Mouse (Mus musculus): Measurements from ENCODE around the gene Shank2. TPM values are rescaled to one million over a fixed set of nuclear protein-coding genes. Genes with fewer than 3 reads are reported as not detected.
A peak's percentile ranks its signal among the peaks of the same experiment; 100 is the strongest.

The Shank2 gene
- total and polyA plus RNA-seq, 2 experiments from 2014 or later: 0.19 to 0.95 TPM

DNA sequence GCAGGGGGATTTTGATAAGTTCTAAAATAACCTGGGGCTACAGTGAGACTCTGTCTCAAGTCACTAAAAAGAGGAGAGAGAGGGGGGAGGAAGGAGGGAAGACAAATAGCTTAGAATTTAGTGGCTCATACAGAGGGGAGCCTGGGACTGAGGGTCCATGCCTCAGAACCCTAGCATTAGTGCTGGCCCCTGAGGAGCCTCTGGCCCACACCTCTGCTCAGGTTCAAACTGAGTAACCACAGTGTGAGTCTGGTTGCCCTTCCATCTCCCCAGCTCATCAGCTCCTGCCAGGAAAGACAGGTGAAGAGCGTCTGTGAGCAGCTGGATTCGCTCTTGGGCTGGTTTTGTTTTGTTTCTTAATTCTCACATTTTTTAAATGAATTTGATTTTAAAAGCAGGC, 415.5 kb downstream of the Shank2 start:
- Histone ChIP-seq H3K9ac (replicated peaks; ENCODE audit: low read depth, low read length) (no peak overlapping the region), H3K4me1 (ENCODE audit: control insufficient read depth, insufficient read depth) (0 out of 2 replicates have a peak, but pooled peaks cover 3% of the 10 kb centered on the region), H3K9me3 (replicated peaks; ENCODE audit: control insufficient read depth, low read length) (no peaks in the 10 kb centered on the region), H3K27ac (ENCODE audit: low read depth) (no peak overlapping the region), H3K36me3 (replicated peaks; ENCODE audit: control insufficient read depth, insufficient read depth, low read length) (no peaks in the 10 kb centered on the region), H3K27me3 (ENCODE audit: control insufficient read depth, insufficient read depth, low read length) (no peaks in the 10 kb centered on the region), H3K4me2 (ENCODE audit: low read depth, low read length) (no peak overlapping the region), H3K4me3 (ENCODE audit: low read depth, low read length) (no peak overlapping the region)
- 64% methylated on average over 2 of the region's 2 CpGs for WGBS
- DNase-seq (ENCODE audit: low spot score): no peak
- ATAC-seq (ENCODE audit: insufficient read depth, low read depth): no peak
- TF ChIP-seq EP300 (IDR thresholded peaks at IDR 0.05; ENCODE audit: low read depth) (no peak), CTCF (IDR thresholded peaks at IDR 0.05; ENCODE audit: low read depth) (no peak)

DNA sequence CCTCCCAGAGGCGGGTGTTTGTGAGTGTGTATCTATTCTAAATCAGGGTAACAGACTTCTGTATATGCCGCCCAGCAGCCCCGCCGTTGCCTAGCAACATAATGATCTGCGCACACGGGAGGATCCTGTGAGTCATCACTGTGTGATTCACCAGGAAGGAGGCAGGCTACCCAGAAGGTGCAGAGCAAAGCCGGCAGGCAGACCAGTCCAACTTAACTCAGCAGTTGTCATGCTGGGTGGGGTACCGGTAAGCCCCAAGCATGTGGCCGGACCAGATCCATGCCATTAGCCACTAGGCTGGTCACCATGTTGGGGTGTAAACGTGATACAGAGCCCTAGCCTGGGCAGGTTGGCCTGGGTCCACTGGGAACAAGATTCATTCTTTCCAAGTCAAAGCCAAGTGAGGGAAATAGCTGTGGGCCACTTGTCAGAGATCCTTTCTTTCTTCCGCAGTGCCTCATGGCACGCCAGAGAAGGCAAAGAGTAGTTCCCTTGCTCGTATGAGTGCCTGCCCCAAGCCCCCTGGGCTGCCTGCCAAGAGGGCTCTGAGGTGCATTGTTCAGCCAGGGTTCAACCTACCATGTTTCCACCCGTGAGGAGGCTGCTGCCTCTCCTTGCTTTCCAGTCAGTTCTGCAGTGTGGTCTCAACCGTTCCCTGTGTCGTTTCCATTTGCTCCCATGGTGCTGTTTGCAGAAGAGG, 416.1 kb downstream of the Shank2 start:
- 23% methylated on average over 16 of the region's 16 CpGs for WGBS
- Histone ChIP-seq H3K4me2 (ENCODE audit: low read depth, low read length) (no peak overlapping the region), H3K4me1 (ENCODE audit: control insufficient read depth, insufficient read depth) (0 out of 2 replicates have a peak, but pooled peaks cover 3% of the 10 kb centered on the region), H3K4me3 (ENCODE audit: low read depth, low read length) (no peak overlapping the region), H3K9me3 (replicated peaks; ENCODE audit: control insufficient read depth, low read length) (no peaks in the 10 kb centered on the region), H3K9ac (replicated peaks; ENCODE audit: low read depth, low read length) (no peak overlapping the region), H3K27ac (ENCODE audit: low read depth) (no peak overlapping the region), H3K36me3 (replicated peaks; ENCODE audit: control insufficient read depth, insufficient read depth, low read length) (no peaks in the 10 kb centered on the region), H3K27me3 (ENCODE audit: control insufficient read depth, insufficient read depth, low read length) (no peaks in the 10 kb centered on the region)
- DNase-seq (ENCODE audit: low spot score) (peak; percentile 39), ATAC-seq (ENCODE audit: insufficient read depth, low read depth) (peak; percentile 66)
- TF ChIP-seq CTCF (IDR thresholded peaks at IDR 0.05; ENCODE audit: low read depth): no peak
- TF ChIP-seq EP300 (IDR thresholded peaks at IDR 0.05; ENCODE audit: low read depth): no peak

DNA sequence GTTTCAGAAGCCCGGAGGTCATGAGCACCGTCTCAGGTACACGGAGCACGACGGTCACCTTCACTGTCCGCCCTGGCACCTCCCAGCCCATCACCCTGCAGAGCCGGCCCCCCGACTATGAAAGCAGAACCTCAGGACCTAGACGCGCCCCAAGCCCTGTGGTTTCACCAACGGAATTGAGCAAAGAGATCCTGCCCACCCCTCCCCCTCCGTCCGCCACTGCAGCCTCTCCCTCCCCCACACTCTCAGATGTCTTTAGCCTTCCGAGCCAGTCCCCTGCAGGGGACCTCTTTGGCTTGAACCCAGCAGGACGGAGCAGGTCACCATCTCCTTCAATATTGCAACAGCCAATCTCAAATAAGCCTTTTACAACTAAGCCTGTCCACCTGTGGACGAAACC, 418.8 kb downstream of the Shank2 start:
- ATAC-seq (ENCODE audit: insufficient read depth, low read depth): no peak
- Histone ChIP-seq H3K9ac (replicated peaks; ENCODE audit: low read depth, low read length) (no peak overlapping the region), H3K4me2 (ENCODE audit: low read depth, low read length) (no peak overlapping the region), H3K36me3 (replicated peaks; ENCODE audit: control insufficient read depth, insufficient read depth, low read length) (no peaks in the 10 kb centered on the region), H3K9me3 (replicated peaks; ENCODE audit: control insufficient read depth, low read length) (no peaks in the 10 kb centered on the region), H3K4me3 (ENCODE audit: low read depth, low read length) (no peak overlapping the region), H3K4me1 (ENCODE audit: control insufficient read depth, insufficient read depth) (0 out of 2 replicates have a peak, but pooled peaks cover 3% of the 10 kb centered on the region), H3K27ac (ENCODE audit: low read depth) (no peak overlapping the region), H3K27me3 (ENCODE audit: control insufficient read depth, insufficient read depth, low read length) (no peaks in the 10 kb centered on the region)
- no peak for TF ChIP-seq CTCF (IDR thresholded peaks at IDR 0.05; ENCODE audit: low read depth)
- WGBS: 23% methylated on average over 15 of the region's 16 CpGs
- DNase-seq (ENCODE audit: low spot score): no peak

DNA sequence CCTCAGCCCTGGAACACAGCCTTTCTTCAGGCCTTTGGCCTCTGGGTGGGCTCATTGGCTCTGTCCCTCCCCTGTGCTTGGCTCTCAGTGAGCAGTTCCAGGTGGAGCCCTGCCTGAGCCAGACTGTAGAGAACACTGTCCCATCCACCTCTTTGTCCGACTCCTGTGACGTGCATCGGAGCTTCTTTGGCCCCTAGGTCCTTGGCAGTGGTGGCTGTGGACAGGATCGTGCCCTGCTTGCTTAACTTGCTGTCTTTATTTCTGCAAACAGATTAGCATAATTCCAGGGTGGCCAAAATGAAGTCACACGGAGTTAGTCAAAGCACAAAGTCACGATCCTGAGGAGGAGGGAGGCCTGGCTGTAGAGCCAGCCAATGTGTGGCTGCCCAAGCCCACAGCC, 419.8 kb downstream of the Shank2 start:
- H3K9ac ChIP-seq (replicated peaks; ENCODE audit: low read depth, low read length): no peak overlapping the region
- no peak for DNase-seq (ENCODE audit: low spot score)
- H3K36me3 ChIP-seq (replicated peaks; ENCODE audit: control insufficient read depth, insufficient read depth, low read length): no peaks in the 10 kb centered on the region
- no peaks in the 10 kb centered on the region for H3K27me3 ChIP-seq (ENCODE audit: control insufficient read depth, insufficient read depth, low read length)
- H3K4me3 ChIP-seq (ENCODE audit: low read depth, low read length): no peak overlapping the region
- no peak for ATAC-seq (ENCODE audit: insufficient read depth, low read depth)
- 79% methylated on average over 6 of the region's 6 CpGs for WGBS
- TF ChIP-seq EP300 (IDR thresholded peaks at IDR 0.05; ENCODE audit: low read depth): no peak
- no peak for TF ChIP-seq CTCF (IDR thresholded peaks at IDR 0.05; ENCODE audit: low read depth)
- H3K9me3 ChIP-seq (replicated peaks; ENCODE audit: control insufficient read depth, low read length): no peaks in the 10 kb centered on the region
- no peak overlapping the region for H3K4me2 ChIP-seq (ENCODE audit: low read depth, low read length)
- H3K4me1 ChIP-seq (ENCODE audit: control insufficient read depth, insufficient read depth): 0 out of 2 replicates have a peak, but pooled peaks cover 3% of the 10 kb centered on the region
- H3K27ac ChIP-seq (ENCODE audit: low read depth): no peak overlapping the region

DNA sequence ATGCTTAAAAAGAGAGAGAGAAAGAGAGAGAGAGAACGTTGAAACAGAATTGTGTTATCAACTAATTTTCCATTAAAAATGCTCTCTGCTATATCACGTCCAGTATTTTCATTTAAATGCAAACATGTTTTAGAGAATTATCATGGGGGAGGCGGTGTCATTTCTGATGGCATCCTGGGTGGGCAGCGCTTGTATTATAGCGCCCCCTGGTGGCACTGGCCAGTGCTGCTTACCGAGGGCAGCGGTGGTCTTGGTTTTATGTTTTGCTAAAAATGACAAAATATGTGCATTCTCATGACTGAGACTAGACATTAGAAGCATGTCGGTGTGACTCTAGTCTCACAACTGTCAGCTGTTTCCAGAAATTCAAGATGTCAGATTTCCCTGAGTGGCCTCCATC, 424.2 kb downstream of the Shank2 start:
- H3K4me2 ChIP-seq (ENCODE audit: low read depth, low read length): no peak overlapping the region
- no peak overlapping the region for H3K27ac ChIP-seq (ENCODE audit: low read depth)
- no peaks in the 10 kb centered on the region for H3K36me3 ChIP-seq (replicated peaks; ENCODE audit: control insufficient read depth, insufficient read depth, low read length)
- no peaks in the 10 kb centered on the region for H3K9me3 ChIP-seq (replicated peaks; ENCODE audit: control insufficient read depth, low read length)
- TF ChIP-seq CTCF (IDR thresholded peaks at IDR 0.05; ENCODE audit: low read depth) (peak; percentile 90), EP300 (IDR thresholded peaks at IDR 0.05; ENCODE audit: low read depth) (no peak)
- peak; percentile 29 for DNase-seq (ENCODE audit: low spot score)
- no peak for ATAC-seq (ENCODE audit: insufficient read depth, low read depth)
- WGBS: 9% methylated on average over 8 of the region's 8 CpGs
- no peak overlapping the region for H3K9ac ChIP-seq (replicated peaks; ENCODE audit: low read depth, low read length)
- H3K27me3 ChIP-seq (ENCODE audit: control insufficient read depth, insufficient read depth, low read length): no peaks in the 10 kb centered on the region
- no peak overlapping the region for H3K4me3 ChIP-seq (ENCODE audit: low read depth, low read length)
- H3K4me1 ChIP-seq (ENCODE audit: control insufficient read depth, insufficient read depth): no peaks in the 10 kb centered on the region

DNA sequence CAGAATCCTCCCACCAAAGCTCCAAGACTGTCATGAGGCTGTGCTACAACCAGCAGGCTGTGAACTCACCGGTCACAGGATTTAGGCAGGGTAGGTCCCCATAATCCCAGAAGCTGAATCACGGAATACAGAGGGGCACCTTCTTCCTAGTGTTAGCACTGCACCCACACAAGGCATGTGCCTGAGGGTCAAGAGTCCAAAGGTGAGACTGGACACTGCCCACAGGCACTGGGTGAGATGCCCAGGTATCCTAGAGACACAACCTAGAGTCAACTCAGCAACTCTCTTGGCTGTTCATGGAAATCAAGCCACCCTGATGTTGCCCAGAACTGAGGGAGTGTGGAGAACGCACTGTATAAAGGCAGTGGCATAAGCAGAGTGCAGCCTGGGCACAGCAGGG, 424.9 kb downstream of the Shank2 start:
- Histone ChIP-seq H3K9ac (replicated peaks; ENCODE audit: low read depth, low read length) (no peak overlapping the region), H3K27me3 (ENCODE audit: control insufficient read depth, insufficient read depth, low read length) (no peaks in the 10 kb centered on the region), H3K4me1 (ENCODE audit: control insufficient read depth, insufficient read depth) (no peaks in the 10 kb centered on the region), H3K36me3 (replicated peaks; ENCODE audit: control insufficient read depth, insufficient read depth, low read length) (no peaks in the 10 kb centered on the region), H3K4me2 (ENCODE audit: low read depth, low read length) (no peak overlapping the region), H3K27ac (ENCODE audit: low read depth) (no peak overlapping the region), H3K4me3 (ENCODE audit: low read depth, low read length) (no peak overlapping the region), H3K9me3 (replicated peaks; ENCODE audit: control insufficient read depth, low read length) (no peaks in the 10 kb centered on the region)
- 76% methylated on average over 3 of the region's 3 CpGs for WGBS
- DNase-seq (ENCODE audit: low spot score): no peak
- ATAC-seq (ENCODE audit: insufficient read depth, low read depth): no peak
- TF ChIP-seq EP300 (IDR thresholded peaks at IDR 0.05; ENCODE audit: low read depth) (no peak), CTCF (IDR thresholded peaks at IDR 0.05; ENCODE audit: low read depth) (no peak)
